Mouse (Mus musculus) testis, adult 2 months (tissue): ENCODE results near the gene Zfr.
"Not testable (repeated sequence)": the region's sequence is repeated elsewhere in the genome, so short reads cannot be mapped to it uniquely, and the experiment has no call there.

Source experiments
- CTCF ChIP-seq: fragments of 200-500 bp; IDR thresholded peaks from 2 replicates; pipeline ENCODE4 v1.5.1; 2012; ENCODE audit warnings: low read depth, mild to moderate bottlenecking, inconsistent platforms, low read length, moderate library complexity; ENCODE audit not compliant: control insufficient read depth, insufficient read depth, insufficient replicate concordance
- POLR2A ChIP-seq: fragments of 200-500 bp; IDR thresholded peaks from 2 replicates; pipeline ENCODE4 v1.6.1; 2012; ENCODE audit warnings: low read depth, mild to moderate bottlenecking, inconsistent platforms, low read length, moderate library complexity; ENCODE audit not compliant: control insufficient read depth

DNA sequence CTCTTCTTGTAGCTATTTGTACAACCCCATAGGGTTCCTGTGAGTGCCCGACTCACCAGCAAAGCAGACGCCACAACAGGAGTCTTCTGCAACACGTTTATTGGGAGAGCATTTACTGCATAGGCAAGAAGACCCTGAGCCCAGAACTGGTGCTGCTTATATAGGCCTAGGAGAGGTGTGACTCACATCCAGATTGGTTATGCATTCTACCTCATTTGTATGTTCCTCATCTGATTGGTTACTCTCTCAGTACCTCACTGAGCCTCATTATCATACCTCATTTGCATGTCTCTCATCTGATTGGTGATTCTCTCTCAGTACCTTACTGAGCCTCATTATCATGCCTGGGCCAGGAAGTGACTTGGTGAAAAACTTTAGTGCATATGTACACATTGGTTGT is 8.7 kb upstream of the Zfr start:
- TF ChIP-seq CTCF, POLR2A: not testable (repeated sequence)
